Mouse (Mus musculus) thymus, adult 2 months (tissue): ENCODE measurements around the gene Pole2.

ENCODE experiments used
- CTCF ChIP-seq: fragments of 200-500 bp; IDR thresholded peaks from 2 replicates; pipeline ENCODE4 v1.5.1; 2012; ENCODE audit warnings: mild to moderate bottlenecking, control low read depth, low read length, moderate library complexity, borderline replicate concordance; ENCODE audit not compliant: control insufficient read depth, poor library complexity, insufficient read depth; ENCODE audit errors: extremely low read depth
- POLR2A ChIP-seq: fragments of 200-500 bp; IDR thresholded peaks from 2 replicates; pipeline ENCODE4 v1.6.1; 2012; ENCODE audit warnings: mild to moderate bottlenecking, low read length, control low read depth, moderate library complexity; ENCODE audit not compliant: control insufficient read depth, poor library complexity, insufficient read depth; ENCODE audit errors: extremely low read depth

DNA sequence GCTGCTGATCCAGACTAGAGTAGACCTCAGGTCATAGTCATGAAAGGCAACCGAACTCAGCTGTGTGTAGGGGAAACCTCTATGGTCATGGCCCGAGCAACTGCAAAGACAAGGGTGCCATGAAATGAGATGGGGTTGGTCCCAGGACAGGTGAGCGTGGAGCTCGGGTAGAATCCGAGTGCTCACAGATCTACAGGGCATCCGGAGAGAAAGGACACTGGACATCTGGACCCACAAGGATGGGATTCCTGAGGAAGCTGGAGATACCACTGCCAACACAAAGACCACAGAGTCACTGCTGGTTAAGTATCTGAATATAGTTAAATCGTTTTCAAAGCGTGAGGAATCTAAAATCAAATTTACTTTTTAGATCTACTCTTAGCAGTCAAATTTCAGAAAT is 20.6 kb downstream of the Pole2 start:
- no peak for TF ChIP-seq CTCF
- TF ChIP-seq POLR2A = no peak
